Mouse (Mus musculus) embryonic stem cell, embryonic (primary cell): ENCODE results near the gene Srp54c.
"Not testable (repeated sequence)": the region's sequence is repeated elsewhere in the genome, so short reads cannot be mapped to it uniquely, and the experiment has no call there.

Source experiments
- CTCF ChIA-PET, 4 experiments: fragments of 300-600 bp in 2 of 4; fragments of 350-600 bp in 2 of 4; sonication (Branson Sonifier 250); formaldehyde crosslinking; loops; one replicate each; lab custom pipeline; 2022; ENCODE audit warnings: inconsistent platforms in 2 of 4; lab: Charles Lee
- POLR2A ChIA-PET, 4 experiments: fragments of 300-600 bp in 2 of 4; fragments of 350-600 bp in 2 of 4; sonication (Branson Sonifier 250); formaldehyde crosslinking; loops; one replicate each; lab custom pipeline; 2022; ENCODE audit warnings: antibody characterized with exemption in 4 of 4, inconsistent platforms in 1 of 4; lab: Charles Lee

Gene Srp54c

DNA sequence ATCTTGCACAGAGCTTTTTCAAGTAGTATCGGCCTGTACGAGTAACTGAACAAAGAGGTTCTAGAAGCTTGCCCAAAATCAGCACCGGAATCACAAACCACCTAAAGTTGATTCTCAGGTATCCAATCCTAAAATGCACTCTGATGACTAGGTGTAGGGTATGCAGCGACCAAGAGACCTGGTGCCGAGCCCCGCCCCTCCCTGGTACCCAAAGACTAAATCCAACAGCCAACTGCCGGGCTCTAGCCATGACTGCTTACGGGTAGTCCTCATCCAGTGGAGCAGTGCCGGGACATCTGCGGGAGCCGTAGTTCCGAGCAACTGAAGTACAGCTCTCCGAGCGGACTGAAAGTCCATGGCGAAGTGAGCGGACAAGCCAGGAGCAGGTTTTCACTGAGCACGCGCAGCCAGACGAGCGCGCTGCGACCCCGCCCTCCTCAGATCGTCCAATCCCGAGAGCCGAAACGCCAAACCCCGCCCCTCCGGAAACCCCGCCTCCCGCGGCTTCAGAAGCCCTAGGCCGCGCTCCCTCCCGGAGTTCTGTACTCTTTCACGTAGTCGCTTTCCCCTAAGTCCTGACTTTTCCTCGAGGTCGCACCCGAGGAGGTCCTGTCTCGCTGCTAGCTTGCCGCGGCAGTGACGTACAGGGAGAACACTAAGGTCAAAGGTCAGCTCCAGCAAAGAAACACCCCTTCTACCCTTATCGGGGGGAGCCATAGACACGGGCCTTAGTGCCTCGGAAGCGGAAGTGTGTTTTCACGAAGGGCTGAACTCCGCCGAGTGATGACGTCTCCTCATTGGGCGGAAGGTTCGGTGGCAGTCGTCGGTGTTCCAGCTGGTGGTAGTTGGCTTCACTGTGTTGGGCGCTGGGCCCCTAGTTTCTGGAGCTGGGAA, at the start of gene Srp54c:
TSS of gene Srp54c (plus strand) at position 543 of the 894 bp plus-strand sequence.
- CTCF ChIA-PET, POLR2A ChIA-PET: not testable (repeated sequence)

DNA sequence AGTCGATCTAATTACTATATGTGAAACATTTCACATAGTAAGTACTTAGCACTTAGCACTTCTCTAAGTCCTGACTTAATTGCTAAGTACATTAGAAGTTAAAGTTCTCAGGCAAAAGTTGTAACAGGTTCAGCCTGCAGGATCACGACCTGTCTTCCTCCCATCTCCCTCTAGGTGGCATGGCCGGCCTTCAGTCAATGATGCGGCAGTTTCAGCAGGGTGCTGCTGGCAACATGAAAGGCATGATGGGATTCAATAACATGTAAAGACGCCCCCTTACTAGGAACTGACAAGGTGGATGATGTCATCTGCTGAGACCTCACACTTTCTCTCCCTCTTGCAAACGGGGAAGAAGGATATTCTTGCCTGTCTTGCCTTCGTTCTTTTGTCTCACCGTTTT, 42.3 kb upstream of the Srp54c start:
- CTCF ChIA-PET, POLR2A ChIA-PET: not testable (repeated sequence)

DNA sequence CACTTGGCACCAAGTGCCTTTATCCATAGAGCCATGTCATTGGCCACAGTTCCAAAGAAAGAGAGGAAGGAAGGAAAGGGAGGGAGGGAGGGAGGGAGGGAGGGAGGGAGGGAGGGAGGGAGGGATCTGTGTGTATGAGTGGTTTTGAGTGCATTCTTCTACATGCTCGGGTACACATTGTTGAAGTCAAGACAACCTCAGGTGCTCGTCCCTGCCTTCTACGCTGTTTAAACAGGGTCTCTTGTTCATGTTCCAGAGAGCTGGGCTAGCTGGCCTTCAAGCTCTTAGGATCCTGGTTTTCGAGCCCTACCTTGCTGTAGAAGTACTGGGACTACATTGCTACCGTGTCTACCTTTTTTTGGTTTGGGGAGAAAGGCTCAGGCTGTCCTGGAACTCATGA, 40.8 kb upstream of the Srp54c start:
- CTCF ChIA-PET, POLR2A ChIA-PET: not testable (repeated sequence)

DNA sequence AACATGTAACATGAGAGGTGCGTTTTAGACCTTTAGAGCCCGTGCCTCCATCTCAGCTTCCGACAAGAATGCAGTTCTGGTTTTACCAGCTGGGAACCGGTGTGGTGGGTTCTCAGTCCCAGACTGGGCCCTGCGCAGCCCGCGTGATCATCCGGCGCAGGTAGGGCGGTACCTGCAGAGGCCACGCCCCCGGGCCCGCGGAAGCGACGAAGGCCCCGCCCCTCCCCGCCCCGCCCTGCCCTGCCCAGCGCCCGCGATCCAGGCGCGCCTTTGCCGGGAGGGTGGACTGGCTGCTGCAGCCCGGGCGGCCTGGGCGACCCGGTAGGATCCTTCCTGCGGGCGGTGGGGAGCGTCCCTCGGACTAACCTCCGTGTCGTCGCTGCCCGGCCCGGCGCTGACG, 30.7 kb upstream of the Srp54c start, which contains the start of gene 1700047I17Rik2:
TSS of gene 1700047I17Rik2 (plus strand) at position 287 of the 400 bp plus-strand sequence.
- POLR2A ChIA-PET, CTCF ChIA-PET: not testable (repeated sequence)

DNA sequence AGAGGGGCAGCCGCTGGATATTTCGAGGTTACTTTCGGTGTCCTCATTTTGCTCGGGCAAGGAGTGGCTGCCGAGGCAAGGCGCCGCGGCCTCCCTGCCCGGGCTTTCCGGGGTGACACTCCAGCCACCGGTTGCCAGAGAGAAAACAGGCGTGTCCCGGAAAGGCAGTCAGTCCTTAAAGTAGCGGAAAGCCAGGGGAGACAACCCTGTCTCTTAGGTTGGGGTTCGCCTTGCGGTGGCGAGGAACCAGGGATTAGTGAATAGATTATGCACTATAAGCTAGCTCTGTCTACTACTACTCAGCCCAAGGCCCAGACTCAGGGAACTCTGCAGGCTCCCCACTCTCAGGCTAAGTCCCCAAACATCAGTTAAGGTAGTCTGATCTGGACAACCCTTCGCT, 30.2 kb upstream of the Srp54c start:
- POLR2A ChIA-PET, CTCF ChIA-PET: not testable (repeated sequence)

DNA sequence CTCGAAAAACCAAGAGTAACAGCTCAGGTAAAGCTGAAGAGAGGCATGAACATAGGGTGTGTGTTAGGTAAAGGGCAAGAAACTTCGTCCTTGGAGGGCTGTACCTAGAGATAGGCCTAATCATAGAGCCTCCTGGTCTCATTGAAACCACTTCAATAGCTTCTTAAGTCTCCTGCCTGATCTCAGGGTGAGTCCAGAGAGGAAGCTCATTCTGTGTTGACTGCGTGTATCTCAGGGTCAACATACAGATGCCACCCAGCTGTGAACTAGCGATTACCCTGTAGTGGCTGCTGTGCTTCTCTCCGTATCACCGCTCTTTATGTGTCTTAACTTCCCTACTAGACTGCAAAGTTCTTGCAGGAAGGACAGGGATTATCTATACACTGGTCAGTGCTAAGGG, 17.0 kb upstream of the Srp54c start:
- POLR2A ChIA-PET, result not testable (repeated sequence)

DNA sequence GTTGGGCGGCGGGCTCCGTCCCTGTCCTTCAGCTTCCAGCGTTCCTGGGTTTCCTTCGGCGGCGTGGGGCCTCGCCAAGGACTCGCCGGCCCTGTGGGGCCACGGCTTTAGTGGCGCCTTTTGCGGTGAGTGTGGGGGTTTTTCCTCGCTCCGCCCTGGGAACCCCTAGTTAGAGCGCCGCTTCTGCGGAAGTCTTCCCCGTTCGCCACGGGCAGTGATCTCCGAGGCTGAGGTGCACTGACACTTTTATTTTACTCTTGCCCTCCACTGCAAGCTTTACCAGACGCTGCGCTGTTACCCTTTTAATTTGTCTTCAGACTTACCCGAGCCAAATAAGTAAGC, 523 bp downstream of the Srp54c start:
- CTCF ChIA-PET, POLR2A ChIA-PET: not testable (repeated sequence)

More for the DNA sequence above, 17.0 kb upstream of the Srp54c start:
- CTCF ChIA-PET, result not testable (repeated sequence)

DNA sequence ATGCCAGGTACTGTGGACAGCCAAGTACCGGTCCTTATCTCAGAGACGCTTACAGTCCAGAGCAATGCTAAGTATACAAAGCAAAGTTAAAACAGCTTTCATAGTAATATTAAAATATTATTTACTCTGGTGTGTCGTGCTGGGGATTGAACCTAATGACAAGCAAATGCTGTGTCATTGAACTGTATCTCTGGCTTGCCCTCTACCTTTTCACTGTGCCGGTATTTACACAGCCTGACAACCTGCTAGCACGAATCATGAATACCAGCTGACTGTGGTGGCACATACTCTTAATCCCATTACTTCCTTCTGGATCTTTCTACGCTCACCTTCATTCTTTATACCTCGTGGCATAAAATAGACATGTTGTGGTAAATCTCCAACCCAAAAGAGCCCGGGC, 12.3 kb downstream of the Srp54c start:
- POLR2A ChIA-PET, CTCF ChIA-PET: not testable (repeated sequence)

DNA sequence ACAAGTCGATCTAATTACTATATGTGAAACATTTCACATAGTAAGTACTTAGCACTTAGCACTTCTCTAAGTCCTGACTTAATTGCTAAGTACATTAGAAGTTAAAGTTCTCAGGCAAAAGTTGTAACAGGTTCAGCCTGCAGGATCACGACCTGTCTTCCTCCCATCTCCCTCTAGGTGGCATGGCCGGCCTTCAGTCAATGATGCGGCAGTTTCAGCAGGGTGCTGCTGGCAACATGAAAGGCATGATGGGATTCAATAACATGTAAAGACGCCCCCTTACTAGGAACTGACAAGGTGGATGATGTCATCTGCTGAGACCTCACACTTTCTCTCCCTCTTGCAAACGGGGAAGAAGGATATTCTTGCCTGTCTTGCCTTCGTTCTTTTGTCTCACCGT, 32.0 kb downstream of the Srp54c start:
- POLR2A ChIA-PET, CTCF ChIA-PET: not testable (repeated sequence)

DNA sequence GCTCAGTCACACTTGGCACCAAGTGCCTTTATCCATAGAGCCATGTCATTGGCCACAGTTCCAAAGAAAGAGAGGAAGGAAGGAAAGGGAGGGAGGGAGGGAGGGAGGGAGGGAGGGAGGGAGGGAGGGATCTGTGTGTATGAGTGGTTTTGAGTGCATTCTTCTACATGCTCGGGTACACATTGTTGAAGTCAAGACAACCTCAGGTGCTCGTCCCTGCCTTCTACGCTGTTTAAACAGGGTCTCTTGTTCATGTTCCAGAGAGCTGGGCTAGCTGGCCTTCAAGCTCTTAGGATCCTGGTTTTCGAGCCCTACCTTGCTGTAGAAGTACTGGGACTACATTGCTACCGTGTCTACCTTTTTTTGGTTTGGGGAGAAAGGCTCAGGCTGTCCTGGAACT, 33.4 kb downstream of the Srp54c start:
- POLR2A ChIA-PET, CTCF ChIA-PET: not testable (repeated sequence)

DNA sequence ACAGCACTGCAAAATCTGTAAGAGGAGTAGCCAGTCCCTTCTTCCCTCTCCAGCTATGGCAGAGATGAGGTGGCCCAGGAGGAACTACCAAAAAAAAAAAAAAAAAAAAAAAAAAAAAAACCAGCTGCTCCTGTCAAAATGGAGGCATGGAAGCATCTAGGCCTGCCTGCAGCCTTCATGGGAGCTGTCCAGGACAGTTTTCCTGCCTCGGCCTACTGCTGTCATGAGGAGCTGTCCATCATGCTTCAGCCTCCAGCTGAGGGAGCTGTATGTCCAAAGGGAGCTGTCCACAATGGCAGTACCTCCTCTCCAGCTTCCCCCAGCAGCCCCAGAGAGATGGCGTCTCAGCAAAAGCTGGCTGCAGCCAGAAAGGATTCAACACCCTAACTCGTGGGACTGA, 42.3 kb downstream of the Srp54c start:
- POLR2A ChIA-PET, result interaction anchor here (0.6 to 0.8 kb wide), 7 partner anchors 25 to 445 kb away, joined by 3 to 5 read pairs (median 4); no protein-coding TSS in a partner anchor

DNA sequence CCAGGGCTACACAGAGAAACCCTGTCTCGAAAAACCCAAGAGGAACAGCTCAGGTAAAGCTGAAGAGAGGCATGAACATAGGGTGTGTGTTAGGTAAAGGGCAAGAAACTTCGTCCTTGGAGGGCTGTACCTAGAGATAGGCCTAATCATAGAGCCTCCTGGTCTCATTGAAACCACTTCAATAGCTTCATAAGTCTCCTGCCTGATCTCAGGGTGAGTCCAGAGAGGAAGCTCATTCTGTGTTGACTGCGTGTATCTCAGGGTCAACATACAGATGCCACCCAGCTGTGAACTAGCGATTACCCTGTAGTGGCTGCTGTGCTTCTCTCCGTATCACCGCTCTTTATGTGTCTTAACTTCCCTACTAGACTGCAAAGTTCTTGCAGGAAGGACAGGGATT, 47.6 kb downstream of the Srp54c start:
- CTCF ChIA-PET, POLR2A ChIA-PET: not testable (repeated sequence)

More for the DNA sequence above, 42.3 kb downstream of the Srp54c start:
- CTCF ChIA-PET, result interaction anchor here in 2 of 4 experiments (0.6 kb wide), 2 partner anchors 30 to 475 kb away, joined by 3 to 8 read pairs; no protein-coding TSS in a partner anchor

DNA sequence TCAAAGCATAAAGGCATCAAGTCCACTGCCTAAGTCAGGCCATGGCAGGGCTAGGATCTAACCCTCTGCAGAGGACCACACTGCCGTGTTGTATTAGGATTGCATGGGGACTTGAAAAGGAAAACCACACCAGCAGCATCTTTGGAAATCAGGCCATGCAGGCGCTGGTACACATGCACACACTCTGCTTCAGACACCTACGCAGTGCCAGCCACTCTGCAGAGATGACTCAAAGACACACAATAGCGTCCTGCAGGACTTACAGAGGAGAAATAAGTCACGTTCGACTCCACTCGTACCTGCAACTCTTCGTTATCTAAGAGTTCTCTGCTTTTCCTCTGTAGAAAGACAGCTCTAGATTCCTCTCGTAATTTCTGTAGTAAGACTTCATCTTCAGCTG, 68.1 kb downstream of the Srp54c start:
- CTCF ChIA-PET, result interaction anchor here in 1 of 4 experiments (0.7 kb wide), 1 partner anchor 14 kb away, joined by 3 read pairs; no protein-coding TSS in a partner anchor
- POLR2A ChIA-PET, result interaction anchor here in 1 of 4 experiments (0.8 kb wide), 1 partner anchor 9 kb away, joined by 3 read pairs; no protein-coding TSS in a partner anchor

DNA sequence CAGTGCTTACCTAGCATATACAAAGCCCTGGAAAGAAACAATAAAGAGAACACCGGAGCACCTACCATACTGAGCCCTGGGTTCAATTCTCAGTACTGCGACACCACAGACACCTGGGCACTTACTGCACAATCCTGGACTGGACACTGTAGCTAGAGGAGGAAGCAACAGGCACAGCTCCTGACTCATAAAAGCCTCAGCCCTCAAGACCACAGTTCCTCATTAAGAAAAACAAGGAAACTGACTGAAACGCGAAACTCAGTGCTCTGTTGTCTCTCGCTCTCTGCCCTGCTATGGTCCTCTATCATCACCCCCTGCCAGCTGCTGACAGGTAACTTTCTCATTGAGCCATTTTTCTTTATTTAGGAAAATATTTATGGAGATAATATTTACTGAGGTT, 69.4 kb downstream of the Srp54c start, which contains the start of gene 1110008L16Rik:
TSS of gene 1110008L16Rik (plus strand) at position 242 of the 400 bp plus-strand sequence.
- ChIA-PET CTCF (no interaction called here), POLR2A (interaction anchor here in 3 of 4 experiments (0.5 to 1.5 kb wide), 4 partner anchors 22 to 196 kb away, joined by 3 to 6 read pairs (median 4); no protein-coding TSS in a partner anchor)

DNA sequence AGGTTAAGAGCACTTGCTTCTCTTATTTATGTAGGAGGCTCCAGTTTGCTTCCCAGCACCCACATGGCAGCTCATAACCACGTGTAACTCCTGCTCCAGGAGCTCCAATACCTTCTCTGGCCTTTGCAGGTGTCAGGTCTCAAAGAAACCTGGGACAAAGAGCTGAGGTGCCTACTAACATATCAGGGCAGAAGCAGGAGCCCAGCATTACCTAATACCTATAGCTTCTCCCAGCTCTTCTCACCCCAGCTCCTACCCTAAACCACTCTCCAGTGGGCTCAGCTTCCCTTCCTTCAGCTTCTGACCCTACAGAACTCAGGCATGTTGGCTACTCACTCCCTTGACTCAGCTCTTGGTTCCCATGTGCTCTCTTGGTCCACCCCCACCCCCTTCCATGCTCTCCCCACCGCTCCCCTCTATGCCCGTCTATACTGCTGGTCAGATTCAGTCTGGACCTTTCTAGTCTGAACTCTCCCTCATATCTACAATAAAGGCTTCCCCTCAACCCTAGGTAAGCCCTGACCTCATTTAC, 70.9 kb downstream of the Srp54c start:
- ChIA-PET POLR2A (interaction anchor here (0.6 to 4.7 kb wide), 8 partner anchors 9 to 384 kb away, joined by 3 to 46 read pairs (median 8); no protein-coding TSS in a partner anchor), CTCF (interaction anchor here in 3 of 4 experiments (0.6 to 1.3 kb wide), 3 partner anchors 13 to 470 kb away, joined by 3 to 4 read pairs (median 3); no protein-coding TSS in a partner anchor)

DNA sequence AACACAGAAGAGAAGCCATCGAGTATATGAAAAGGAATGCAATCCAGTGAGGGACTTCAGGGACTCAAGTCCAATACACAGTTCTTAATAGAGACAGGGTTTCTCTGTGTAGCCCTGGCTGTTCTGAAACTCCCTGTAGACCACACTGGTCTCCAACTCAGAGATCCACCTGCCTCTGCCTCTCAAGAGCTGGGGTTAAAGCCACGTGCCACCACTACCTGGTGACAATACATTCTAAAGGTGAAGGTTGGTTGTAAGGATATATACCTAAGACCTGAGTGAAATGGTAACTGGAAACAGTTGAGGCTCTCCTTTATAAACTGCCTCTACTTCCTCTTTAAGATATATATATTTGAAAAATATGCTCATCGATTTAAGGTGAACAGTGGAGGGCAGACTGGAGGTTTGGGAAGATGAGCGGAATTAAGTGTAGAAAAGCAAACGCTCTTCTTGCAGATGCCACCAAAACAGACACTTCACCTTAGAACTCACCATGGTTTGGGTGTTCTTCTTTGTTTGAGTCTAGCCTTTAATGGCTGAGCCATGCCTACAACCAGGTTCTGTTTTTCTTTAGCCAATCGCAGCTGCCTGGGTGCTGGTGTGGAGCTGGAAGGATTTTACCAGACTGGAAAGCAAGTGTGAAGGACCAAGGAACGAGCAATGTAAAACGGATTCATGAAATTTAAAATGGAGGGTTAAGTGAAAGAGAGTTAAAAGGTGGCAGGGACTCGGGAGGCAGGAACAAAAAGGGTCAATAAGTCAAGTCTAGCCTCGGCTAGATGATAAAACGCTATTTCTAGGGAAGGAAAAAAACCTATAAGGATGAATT, 71.7 kb downstream of the Srp54c start:
- ChIA-PET POLR2A (interaction anchor here (0.5 to 4.7 kb wide), 46 partner anchors 7 to 535 kb away, joined by 3 to 46 read pairs (median 5); partner anchors contain the start of genes Brms1l (in 2 of the 4), 2700097O09Rik (in 1 of the 4), Aldoart2 (in 1 of the 4) and Cfl2 (in 1 of the 4)), CTCF (interaction anchor here in 2 of 4 experiments (0.6 to 1.3 kb wide), 5 partner anchors 10 to 439 kb away, joined by 3 to 5 read pairs (median 3); partner anchors contain the start of gene Cfl2 (in 1 of the 2))

DNA sequence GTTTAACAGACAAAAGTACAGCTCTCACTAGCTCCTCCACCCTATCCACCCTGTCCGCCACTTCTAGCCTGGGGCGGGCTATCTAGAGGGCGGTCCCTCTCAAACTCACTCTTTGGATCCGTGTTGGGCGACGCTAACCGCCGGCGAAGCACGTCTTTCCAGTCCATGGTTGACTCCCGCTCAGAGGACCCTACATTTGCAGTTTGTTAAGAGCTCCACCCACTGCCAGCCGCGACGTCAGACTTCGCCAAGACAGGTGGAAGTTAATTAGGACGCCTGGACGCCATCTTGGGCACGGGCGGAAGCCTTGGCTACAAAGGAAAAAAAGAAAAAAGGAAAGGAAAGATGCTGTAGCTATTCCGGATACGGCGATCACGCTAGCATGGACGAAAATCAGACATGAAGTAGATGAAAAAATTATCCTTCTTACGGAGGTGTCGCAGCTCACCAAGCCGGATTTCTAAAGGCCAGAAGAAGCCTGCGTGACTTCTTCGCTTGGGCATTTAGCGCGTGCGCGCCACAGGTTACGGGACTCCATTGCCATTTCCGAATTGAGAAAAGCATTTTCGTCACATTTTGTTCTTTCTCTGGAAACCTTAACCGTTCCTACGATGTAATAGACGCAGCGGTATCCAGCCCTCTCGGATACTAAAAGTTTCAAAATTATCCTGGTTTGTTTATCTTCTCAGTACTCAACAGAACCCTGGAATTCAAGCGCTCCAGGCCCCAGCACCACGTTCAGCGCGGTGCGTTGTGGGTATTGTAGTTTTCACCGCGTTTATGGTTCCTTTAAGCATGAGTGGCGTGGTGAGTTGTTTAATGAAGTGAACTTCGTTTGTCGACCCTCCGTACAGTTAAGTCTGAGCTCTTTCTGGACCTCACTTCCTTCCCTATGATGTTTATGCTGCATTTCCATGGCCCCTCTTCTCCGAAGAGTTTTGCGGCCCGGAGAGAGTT, 72.8 kb downstream of the Srp54c start, which contains the start of gene Ppp2r3c:
TSS of gene Ppp2r3c (minus strand) at position 514 of the 957 bp plus-strand sequence.
- CTCF ChIA-PET, result interaction anchor here (0.5 to 1.5 kb wide), 9 partner anchors 8 to 1681 kb away, joined by 3 to 8 read pairs (median 3); partner anchors contain the start of gene Cfl2 (in 1 of the 4)

More for the DNA sequence above, 72.8 kb downstream of the Srp54c start, which contains the start of gene Ppp2r3c:
- POLR2A ChIA-PET, result interaction anchor here (0.5 to 4.7 kb wide), 65 partner anchors 8 to 534 kb away, joined by 3 to 46 read pairs (median 4); partner anchors contain the start of genes 2700097O09Rik (in 2 of the 4), Brms1l (in 2 of the 4), Srp54a (in 2 of the 4) and Aldoart2 (in 1 of the 4)
